Mouse (Mus musculus): ENCODE results near the gene Lin7b. TPM values are rescaled to one million over a fixed set of nuclear protein-coding genes. Genes with fewer than 3 reads are reported as not detected.

Lin7b gene
- polyA plus RNA-seq, 1 experiment from 2014 or later = 70.3 TPM

- no peaks in the 10 kb centered on the region for H3K36me3 ChIP-seq (ENCODE audit: control insufficient read depth, insufficient read depth, low read length)
- peak; percentile 69 for ATAC-seq
- H3K9me3 ChIP-seq (ENCODE audit: control insufficient read depth, low read length) = no peaks in the 10 kb centered on the region
- H3K9ac ChIP-seq (ENCODE audit: low read depth, low read length) = peak overlapping the region; percentile 69
- 1% methylated on average over 22 of the region's 22 CpGs for WGBS
- peak overlapping the region; percentile 80 for H3K4me2 ChIP-seq (ENCODE audit: low read length)
- peak overlapping the region; percentile 69 for H3K27ac ChIP-seq (ENCODE audit: low read depth, low read length)
- peak overlapping the region; percentile 59 for H3K4me3 ChIP-seq (ENCODE audit: low read length)
- no peaks in the 10 kb centered on the region; the same call in 1 of the 2 replicates for H3K27me3 ChIP-seq (replicated peaks; ENCODE audit: control insufficient read depth, insufficient read depth, low read length)
- H3K4me1 ChIP-seq (ENCODE audit: control insufficient read depth, insufficient read depth, low read depth, low read length) = peaks cover 10% of the 10 kb centered on the region
Measured at GRCm38 (mm10) chr7:45332685-45333425, 37.5 kb downstream of the Lin7b start.

DNA sequence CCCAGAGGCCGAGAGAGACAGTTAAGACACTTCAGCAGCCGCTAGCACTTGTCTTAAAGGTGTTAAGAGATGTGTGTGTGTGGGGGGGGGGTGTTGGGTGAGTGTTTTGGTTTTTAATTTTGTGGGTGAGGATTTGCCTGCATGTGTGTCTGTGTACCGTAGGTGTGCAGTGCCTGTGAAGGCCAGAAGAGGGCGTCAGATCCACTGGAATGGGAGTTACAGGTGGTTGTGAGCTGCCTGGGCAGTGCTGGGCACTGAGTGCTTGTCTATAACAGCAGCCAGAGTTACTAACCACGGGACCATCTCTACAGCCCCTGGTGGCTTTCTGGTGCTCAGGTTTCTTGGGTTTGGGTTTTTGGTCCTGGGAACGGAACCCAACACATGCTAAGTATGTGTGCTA lies 38.9 kb downstream of the Lin7b start:
- Histone ChIP-seq H3K9me3 (ENCODE audit: control insufficient read depth, low read length) (no peaks in the 10 kb centered on the region), H3K9ac (ENCODE audit: low read depth, low read length) (no peak overlapping the region), H3K27ac (ENCODE audit: low read depth, low read length) (no peak overlapping the region), H3K4me2 (ENCODE audit: low read length) (no peak overlapping the region), H3K27me3 (replicated peaks; ENCODE audit: control insufficient read depth, insufficient read depth, low read length) (no peaks in the 10 kb centered on the region), H3K4me1 (ENCODE audit: control insufficient read depth, insufficient read depth, low read depth, low read length) (peaks cover 10% of the 10 kb centered on the region), H3K36me3 (ENCODE audit: control insufficient read depth, insufficient read depth, low read length) (no peaks in the 10 kb centered on the region), H3K4me3 (ENCODE audit: low read length) (no peak overlapping the region)
- WGBS = 81% methylated on average over 6 of the region's 6 CpGs
- ATAC-seq = no peak

DNA sequence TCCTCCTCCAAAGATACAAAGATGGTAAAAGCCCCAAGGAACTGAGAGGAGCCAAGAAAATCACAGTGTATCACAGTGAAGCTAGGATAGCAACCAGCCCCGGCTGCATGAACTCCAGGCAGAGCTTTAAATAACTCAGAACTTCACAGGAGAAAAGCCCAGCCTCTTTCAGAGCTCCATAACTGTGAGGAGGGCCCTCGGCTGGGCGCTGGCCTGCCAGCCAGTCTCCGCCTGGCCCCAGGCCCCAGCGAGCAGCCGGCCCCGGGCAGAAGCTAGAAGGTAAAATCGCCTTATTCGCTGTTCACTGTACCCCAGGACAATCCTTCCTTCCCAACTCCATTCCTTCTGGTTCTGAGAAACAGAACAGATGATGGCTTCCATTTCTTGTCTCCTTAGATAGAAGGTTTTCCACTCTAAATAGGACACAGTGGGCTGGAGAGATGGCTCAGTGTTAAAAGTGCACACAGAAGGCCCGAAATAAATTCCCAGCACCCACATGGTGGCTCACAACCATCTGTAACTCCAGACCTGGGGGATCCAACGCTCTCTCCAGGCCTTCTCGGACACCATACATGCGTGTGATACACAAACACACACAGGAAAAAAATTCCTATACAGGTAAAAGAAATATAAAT lies 41.4 kb downstream of the Lin7b start:
- H3K4me1 ChIP-seq (ENCODE audit: control insufficient read depth, insufficient read depth, low read depth, low read length) = peaks cover 10% of the 10 kb centered on the region
- no peak overlapping the region for H3K4me2 ChIP-seq (ENCODE audit: low read length)
- H3K9me3 ChIP-seq (ENCODE audit: control insufficient read depth, low read length) = no peaks in the 10 kb centered on the region; the same call in 1 of the 2 replicates
- no peak overlapping the region for H3K4me3 ChIP-seq (ENCODE audit: low read length)
- peaks cover 5% of the 10 kb centered on the region; the same call in 1 of the 2 replicates for H3K36me3 ChIP-seq (ENCODE audit: control insufficient read depth, insufficient read depth, low read length)
- no peaks in the 10 kb centered on the region for H3K27me3 ChIP-seq (replicated peaks; ENCODE audit: control insufficient read depth, insufficient read depth, low read length)
- H3K9ac ChIP-seq (ENCODE audit: low read depth, low read length) = no peak overlapping the region
- no peak overlapping the region for H3K27ac ChIP-seq (ENCODE audit: low read depth, low read length)
- WGBS = 77% methylated on average over 13 of the region's 13 CpGs
- ATAC-seq = no peak

DNA sequence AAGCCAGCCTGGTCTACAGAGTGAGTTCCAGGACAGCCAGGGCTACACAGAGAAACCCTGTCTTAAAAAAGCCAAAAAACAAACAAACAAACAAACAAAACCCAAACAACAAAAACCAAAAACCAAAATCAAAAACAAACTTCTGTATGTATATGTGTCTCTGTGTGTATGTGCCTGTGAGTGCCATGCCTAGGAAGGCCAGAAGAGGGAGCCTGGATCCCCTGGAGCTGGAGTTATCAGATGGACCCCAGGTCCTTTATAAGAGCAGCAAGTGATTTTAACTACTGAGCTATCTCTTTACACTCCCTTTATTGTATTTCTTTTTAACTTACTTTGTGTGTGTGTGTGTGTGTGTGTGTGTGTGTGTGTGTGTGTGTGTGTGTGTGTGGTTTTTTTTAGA lies 44.6 kb downstream of the Lin7b start:
- no peak overlapping the region for H3K4me3 ChIP-seq (ENCODE audit: low read length)
- no peak overlapping the region for H3K9ac ChIP-seq (ENCODE audit: low read depth, low read length)
- H3K9me3 ChIP-seq (ENCODE audit: control insufficient read depth, low read length) = no peaks in the 10 kb centered on the region; the same call in 1 of the 2 replicates
- peaks cover 5% of the 10 kb centered on the region; the same call in 1 of the 2 replicates for H3K36me3 ChIP-seq (ENCODE audit: control insufficient read depth, insufficient read depth, low read length)
- no peak overlapping the region for H3K4me2 ChIP-seq (ENCODE audit: low read length)
- no peak overlapping the region for H3K27ac ChIP-seq (ENCODE audit: low read depth, low read length)
- H3K4me1 ChIP-seq (ENCODE audit: control insufficient read depth, insufficient read depth, low read depth, low read length) = no peaks in the 10 kb centered on the region
- no peak for ATAC-seq
- H3K27me3 ChIP-seq (replicated peaks; ENCODE audit: control insufficient read depth, insufficient read depth, low read length) = no peaks in the 10 kb centered on the region

GRCm38 (mm10) chr7:45323069-45323468 lies 47.3 kb downstream of the Lin7b start:
- H3K4me3 ChIP-seq (ENCODE audit: low read length) = no peak overlapping the region
- H3K27ac ChIP-seq (ENCODE audit: low read depth, low read length) = no peak overlapping the region
- no peaks in the 10 kb centered on the region for H3K27me3 ChIP-seq (replicated peaks; ENCODE audit: control insufficient read depth, insufficient read depth, low read length)
- H3K9me3 ChIP-seq (ENCODE audit: control insufficient read depth, low read length) = no peaks in the 10 kb centered on the region; the same call in 1 of the 2 replicates
- peaks cover 10% of the 10 kb centered on the region; the same call in 1 of the 2 replicates for H3K36me3 ChIP-seq (ENCODE audit: control insufficient read depth, insufficient read depth, low read length)
- no peak overlapping the region for H3K9ac ChIP-seq (ENCODE audit: low read depth, low read length)
- no peak overlapping the region for H3K4me2 ChIP-seq (ENCODE audit: low read length)
- 85% methylated on average over 5 of the region's 5 CpGs for WGBS
- no peaks in the 10 kb centered on the region for H3K4me1 ChIP-seq (ENCODE audit: control insufficient read depth, insufficient read depth, low read depth, low read length)
- ATAC-seq = no peak

DNA sequence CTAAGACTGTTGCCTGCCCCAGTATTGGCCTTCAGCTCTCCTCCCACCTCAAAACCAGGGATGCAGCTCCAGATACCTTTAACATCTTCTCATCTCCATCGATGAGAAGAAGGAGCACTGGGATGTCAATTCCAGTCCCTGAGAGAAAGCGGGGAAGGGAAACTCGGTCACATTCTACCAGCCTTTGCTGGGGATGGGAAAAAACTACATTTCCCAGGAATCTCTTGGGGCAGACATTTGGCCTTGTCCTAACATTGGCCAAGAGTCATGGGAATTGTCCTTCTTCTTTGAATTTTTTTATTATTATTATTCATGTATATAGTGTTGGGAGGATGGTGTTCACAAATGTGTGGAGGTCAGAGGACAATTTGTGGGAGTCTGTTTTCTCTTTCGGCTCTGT lies 48.1 kb downstream of the Lin7b start:
- ATAC-seq = no peak
- Histone ChIP-seq H3K9me3 (ENCODE audit: control insufficient read depth, low read length) (no peaks in the 10 kb centered on the region; the same call in 1 of the 2 replicates), H3K4me1 (ENCODE audit: control insufficient read depth, insufficient read depth, low read depth, low read length) (no peaks in the 10 kb centered on the region), H3K9ac (ENCODE audit: low read depth, low read length) (no peak overlapping the region), H3K27me3 (replicated peaks; ENCODE audit: control insufficient read depth, insufficient read depth, low read length) (no peaks in the 10 kb centered on the region), H3K4me2 (ENCODE audit: low read length) (no peak overlapping the region), H3K36me3 (ENCODE audit: control insufficient read depth, insufficient read depth, low read length) (peaks cover 10% of the 10 kb centered on the region; the same call in 1 of the 2 replicates), H3K4me3 (ENCODE audit: low read length) (no peak overlapping the region), H3K27ac (ENCODE audit: low read depth, low read length) (no peak overlapping the region)
- 86% methylated on average over 4 of the region's 4 CpGs for WGBS

Other genes starting within 250 kb of the Lin7b start
- 698 and 709 TPM in 2 replicates for gene Rps11, start 246.1 kb downstream of the Lin7b start, polyA plus RNA-seq (2015; fragmentation: Nextera tagmentation; extraction: Ambion mirVana)
- gene Rpl13a, start 241.8 kb downstream of the Lin7b start, polyA plus RNA-seq (2015; fragmentation: Nextera tagmentation; extraction: Ambion mirVana) = 587 and 622 TPM in 2 replicates
- 0.16 and 0.37 TPM in 2 replicates for gene Gm45713, start 234.4 kb downstream of the Lin7b start, polyA plus RNA-seq (2015; fragmentation: Nextera tagmentation; extraction: Ambion mirVana)
- 2.0 and 2.8 TPM in 2 replicates for gene Flt3l, start 234.2 kb downstream of the Lin7b start, polyA plus RNA-seq (2015; fragmentation: Nextera tagmentation; extraction: Ambion mirVana)
- 94.5 and 97.6 TPM in 2 replicates for gene Pih1d1, start 216.3 kb downstream of the Lin7b start, polyA plus RNA-seq (2015; fragmentation: Nextera tagmentation; extraction: Ambion mirVana)
- 18.8 and 22.9 TPM in 2 replicates for gene Aldh16a1, start 216.0 kb downstream of the Lin7b start, polyA plus RNA-seq (2015; fragmentation: Nextera tagmentation; extraction: Ambion mirVana)
- gene Slc17a7, start 206.6 kb downstream of the Lin7b start, polyA plus RNA-seq (2015; fragmentation: Nextera tagmentation; extraction: Ambion mirVana) = 1.1 and 1.5 TPM in 2 replicates
- gene Gfy, start 191.0 kb downstream of the Lin7b start, polyA plus RNA-seq (2015; fragmentation: Nextera tagmentation; extraction: Ambion mirVana) = not detected in 2 replicates
- gene Pth2, start 189.6 kb downstream of the Lin7b start, polyA plus RNA-seq (2015; fragmentation: Nextera tagmentation; extraction: Ambion mirVana) = 0.75 and 1.4 TPM in 2 replicates
- 0.54 and 0.65 TPM in 2 replicates for gene Ccdc155, start 165.7 kb downstream of the Lin7b start, polyA plus RNA-seq (2015; fragmentation: Nextera tagmentation; extraction: Ambion mirVana)
- gene Dkkl1, start 158.4 kb downstream of the Lin7b start, polyA plus RNA-seq (2015; fragmentation: Nextera tagmentation; extraction: Ambion mirVana) = 13.6 and 18.4 TPM in 2 replicates
- 46.9 and 54.1 TPM in 2 replicates for gene Tead2, start 154.8 kb downstream of the Lin7b start, polyA plus RNA-seq (2015; fragmentation: Nextera tagmentation; extraction: Ambion mirVana)
- 1.3 and 1.4 TPM in 2 replicates for gene Cd37, start 131.5 kb downstream of the Lin7b start, polyA plus RNA-seq (2015; fragmentation: Nextera tagmentation; extraction: Ambion mirVana)
- gene Slc6a16, start 129.5 kb downstream of the Lin7b start, polyA plus RNA-seq (2015; fragmentation: Nextera tagmentation; extraction: Ambion mirVana) = 0.89 and 2.0 TPM in 2 replicates
- gene Slc6a21, start 93.1 kb downstream of the Lin7b start, polyA plus RNA-seq (2015; fragmentation: Nextera tagmentation; extraction: Ambion mirVana) = not detected in 2 replicates
- gene Trpm4, start 36.8 kb downstream of the Lin7b start, polyA plus RNA-seq (2015; fragmentation: Nextera tagmentation; extraction: Ambion mirVana) = 13.3 and 14.2 TPM in 2 replicates
- gene Hrc, start 35.3 kb downstream of the Lin7b start, polyA plus RNA-seq (2015; fragmentation: Nextera tagmentation; extraction: Ambion mirVana) = 0.28 and 0.72 TPM in 2 replicates
- 28.5 and 28.6 TPM in 2 replicates for gene Ppfia3, start 3.6 kb downstream of the Lin7b start, polyA plus RNA-seq (2015; fragmentation: Nextera tagmentation; extraction: Ambion mirVana)
- gene Snrnp70, start 25.2 kb upstream of the Lin7b start, polyA plus RNA-seq (2015; fragmentation: Nextera tagmentation; extraction: Ambion mirVana) = 144 and 161 TPM in 2 replicates
- 0.06 TPM in 1 of 2 replicates, not detected in the other for gene Kcna7, start 35.1 kb upstream of the Lin7b start, polyA plus RNA-seq (2015; fragmentation: Nextera tagmentation; extraction: Ambion mirVana)
- gene Ntf5, start 43.1 kb upstream of the Lin7b start, polyA plus RNA-seq (2015; fragmentation: Nextera tagmentation; extraction: Ambion mirVana) = 0.15 and 0.27 TPM in 2 replicates
- 2.0 and 2.3 TPM in 2 replicates for gene Lhb, start 50.2 kb upstream of the Lin7b start, polyA plus RNA-seq (2015; fragmentation: Nextera tagmentation; extraction: Ambion mirVana)
- gene Gys1, start 64.3 kb upstream of the Lin7b start, polyA plus RNA-seq (2015; fragmentation: Nextera tagmentation; extraction: Ambion mirVana) = 25.5 and 28.7 TPM in 2 replicates
- 94.3 and 108 TPM in 2 replicates for gene Ruvbl2, start 67.5 kb upstream of the Lin7b start, polyA plus RNA-seq (2015; fragmentation: Nextera tagmentation; extraction: Ambion mirVana)
- gene Ftl1, start 89.3 kb upstream of the Lin7b start, polyA plus RNA-seq (2015; fragmentation: Nextera tagmentation; extraction: Ambion mirVana) = 5,303 and 5,527 TPM in 2 replicates
- gene Bax, start 96.3 kb upstream of the Lin7b start, polyA plus RNA-seq (2015; fragmentation: Nextera tagmentation; extraction: Ambion mirVana) = 226 and 242 TPM in 2 replicates
- 0.20 and 0.30 TPM in 2 replicates for gene Tulp2, start 111.3 kb upstream of the Lin7b start, polyA plus RNA-seq (2015; fragmentation: Nextera tagmentation; extraction: Ambion mirVana)
- gene Gm45808, start 116.2 kb upstream of the Lin7b start, polyA plus RNA-seq (2015; fragmentation: Nextera tagmentation; extraction: Ambion mirVana) = not detected in 2 replicates
- gene Dhdh, start 118.2 kb upstream of the Lin7b start, polyA plus RNA-seq (2015; fragmentation: Nextera tagmentation; extraction: Ambion mirVana) = 4.0 and 4.3 TPM in 2 replicates
- 141 and 151 TPM in 2 replicates for gene Nucb1, start 139.8 kb upstream of the Lin7b start, polyA plus RNA-seq (2015; fragmentation: Nextera tagmentation; extraction: Ambion mirVana)
- 17.5 and 18.2 TPM in 2 replicates for gene Ppp1r15a, start 155.7 kb upstream of the Lin7b start, polyA plus RNA-seq (2015; fragmentation: Nextera tagmentation; extraction: Ambion mirVana)
- 2.2 and 3.1 TPM in 2 replicates for gene Plekha4, start 155.7 kb upstream of the Lin7b start, polyA plus RNA-seq (2015; fragmentation: Nextera tagmentation; extraction: Ambion mirVana)
- gene Hsd17b14, start 184.3 kb upstream of the Lin7b start, polyA plus RNA-seq (2015; fragmentation: Nextera tagmentation; extraction: Ambion mirVana) = 0.43 and 0.80 TPM in 2 replicates
- gene Bcat2, start 199.6 kb upstream of the Lin7b start, polyA plus RNA-seq (2015; fragmentation: Nextera tagmentation; extraction: Ambion mirVana) = 22.7 and 27.0 TPM in 2 replicates
- not detected in 2 replicates for gene Fgf21, start 244.9 kb upstream of the Lin7b start, polyA plus RNA-seq (2015; fragmentation: Nextera tagmentation; extraction: Ambion mirVana)
- not detected in 2 replicates for gene Fut1, start 246.7 kb upstream of the Lin7b start, polyA plus RNA-seq (2015; fragmentation: Nextera tagmentation; extraction: Ambion mirVana)

All from hindbrain, embryonic 16.5 days (tissue).